Comparison of ENCODE assay signal across 14 mouse cellular contexts in genomic region chr7:16758872-16759574, GRCm38 (mm10). TPM values are rescaled to one million over a fixed set of nuclear protein-coding genes. Genes with fewer than 3 reads are reported as not detected.
DNase-seq lines count a peak whose midpoint lies in the region; ATAC-seq and TF ChIP-seq lines count a peak whose summit lies in the region.
"Had no signal": no experiment of that assay in that cellular context is flagged by ENCODE, and none has a peak within 500 bp of the region (broad histone marks: within the 10 kb centered on the region; RNA-seq: fewer than 3 reads in every experiment).

No protein-coding gene starts in this region.

- no peaks in the 10 kb centered on the region for H3K36me3 ChIP-seq in intestine, postnatal 0 days (ENCODE audit: control insufficient read depth, insufficient read depth)
- no peaks in the 10 kb centered on the region for H3K36me3 ChIP-seq in intestine, embryonic 15.5 days
- no peaks in the 10 kb centered on the region for H3K36me3 ChIP-seq in hindbrain, embryonic 16.5 days (ENCODE audit: control insufficient read depth, insufficient read depth, low read length)
- H3K36me3 ChIP-seq: liver, embryonic 13.5 days had no signal

- H3K27ac ChIP-seq in intestine, postnatal 0 days (ENCODE audit: low read depth, low read length) = no peak overlapping the region
- no peak overlapping the region for H3K27ac ChIP-seq in intestine, embryonic 15.5 days
- no peak overlapping the region for H3K27ac ChIP-seq in hindbrain, embryonic 16.5 days (ENCODE audit: low read depth, low read length)
- H3K27ac ChIP-seq: liver, embryonic 13.5 days had no signal

- no peak for TF ChIP-seq POLR2A in brain, embryonic 14.5 days (IDR thresholded peaks at IDR 0.05; ENCODE audit: borderline replicate concordance, extremely low read depth, insufficient read depth, insufficient read length, poor library complexity, severe bottlenecking)

- H3K4me2 ChIP-seq in intestine, postnatal 0 days (replicated peaks; ENCODE audit: low read depth) = no peak overlapping the region
- no peak overlapping the region for H3K4me2 ChIP-seq in intestine, embryonic 15.5 days (replicated peaks)
- H3K4me2 ChIP-seq in hindbrain, embryonic 16.5 days (ENCODE audit: low read length) = no peak overlapping the region
- H3K4me2 ChIP-seq: liver, embryonic 13.5 days had no signal

- peak; percentile 88 for DNase-seq in brain, embryonic 14.5 days (ENCODE audit: low read depth)
- peak; percentile 46 for DNase-seq in retina, embryonic 14.5 days (ENCODE audit: low spot score)
- DNase-seq in ovary, postnatal 14 days (ENCODE audit: low spot score) = no peak
- no peak for DNase-seq in cerebellum, adult 9-11 months
- DNase-seq: adrenal gland, adult 8-10 months; cerebellum, adult 2 months; kidney, adult 18-20 months; liver, embryonic 13.5 days had no signal

- no peaks in the 10 kb centered on the region for H3K9me3 ChIP-seq in intestine, postnatal 0 days (ENCODE audit: control insufficient read depth)
- H3K9me3 ChIP-seq in intestine, embryonic 15.5 days = no peaks in the 10 kb centered on the region
- no peaks in the 10 kb centered on the region for H3K9me3 ChIP-seq in hindbrain, embryonic 16.5 days (ENCODE audit: control insufficient read depth, low read length)
- H3K9me3 ChIP-seq: liver, embryonic 13.5 days had no signal

- H3K27me3 ChIP-seq in intestine, postnatal 0 days (replicated peaks; ENCODE audit: control insufficient read depth, insufficient read depth, low read length) = no peaks in the 10 kb centered on the region
- H3K27me3 ChIP-seq in intestine, embryonic 15.5 days (replicated peaks) = no peaks in the 10 kb centered on the region
- no peaks in the 10 kb centered on the region for H3K27me3 ChIP-seq in hindbrain, embryonic 16.5 days (replicated peaks; ENCODE audit: control insufficient read depth, insufficient read depth, low read length)

- no peak overlapping the region for H3K4me3 ChIP-seq in intestine, postnatal 0 days (ENCODE audit: low read depth, low read length)
- no peak overlapping the region for H3K4me3 ChIP-seq in intestine, embryonic 15.5 days (replicated peaks)
- H3K4me3 ChIP-seq in hindbrain, embryonic 16.5 days (ENCODE audit: low read length) = no peak overlapping the region
- H3K4me3 ChIP-seq: liver, embryonic 13.5 days had no signal

- ATAC-seq in intestine, postnatal 0 days = peak; percentile 51
- no peak for ATAC-seq in intestine, embryonic 15.5 days
- peak; percentile 97 for ATAC-seq in hindbrain, embryonic 16.5 days
- no peak for ATAC-seq in megakaryocyte progenitor cell, adult 5-6 weeks (replicated peaks; ENCODE audit: poor library complexity)

- no peak for TF ChIP-seq CTCF in intestine, postnatal 0 days (IDR thresholded peaks at IDR 0.05; ENCODE audit: low read depth)
- no peak for TF ChIP-seq CTCF in brain, embryonic 14.5 days (IDR thresholded peaks at IDR 0.05; ENCODE audit: borderline replicate concordance, extremely low read depth, insufficient read depth, insufficient read length)

- no peak overlapping the region for H3K9ac ChIP-seq in intestine, postnatal 0 days (ENCODE audit: low read depth, low read length)
- H3K9ac ChIP-seq in intestine, embryonic 15.5 days = no peak overlapping the region
- no peak overlapping the region for H3K9ac ChIP-seq in hindbrain, embryonic 16.5 days (ENCODE audit: low read depth, low read length)
- H3K9ac ChIP-seq: liver, embryonic 13.5 days had no signal

- no peaks in the 10 kb centered on the region for H3K4me1 ChIP-seq in intestine, postnatal 0 days (replicated peaks; ENCODE audit: control insufficient read depth, insufficient read depth, low read length)
- H3K4me1 ChIP-seq in intestine, embryonic 15.5 days (replicated peaks) = peaks cover 7% of the 10 kb centered on the region; the same call in 1 of the 2 replicates
- H3K4me1 ChIP-seq in hindbrain, embryonic 16.5 days (ENCODE audit: control insufficient read depth, insufficient read depth, low read depth, low read length) = no peaks in the 10 kb centered on the region

- WGBS in intestine, postnatal 0 days = 68% methylated on average over 10 of the region's 11 CpGs
- 72% methylated on average over 10 of the region's 11 CpGs for WGBS in intestine, embryonic 15.5 days
- 50% methylated on average over 11 of the region's 11 CpGs for WGBS in hindbrain, embryonic 16.5 days

RNA-seq across cellular contexts. Expression of gene Ap2s1, which starts 20.8 kb away (rescaled TPM):
- 316 and 329 TPM in 2 replicates for polyA plus RNA-seq in intestine, postnatal 0 days (2015; fragmentation: Nextera tagmentation; extraction: Ambion mirVana)
- 248 and 256 TPM in 2 replicates for polyA plus RNA-seq in intestine, embryonic 15.5 days (2015; fragmentation: Nextera tagmentation; extraction: Ambion mirVana)
- 455 and 489 TPM in 2 replicates for polyA plus RNA-seq in brain, embryonic 14.5 days (2012; rRNA removed)
- 447 and 505 TPM in 2 replicates for polyA plus RNA-seq in hindbrain, embryonic 16.5 days (2015; fragmentation: Nextera tagmentation; extraction: Ambion mirVana)
- total RNA-seq in megakaryocyte progenitor cell, adult 5-6 weeks (2015) = 162 and 164 TPM in 2 replicates
- 73.9 and 88.7 TPM in 2 replicates for total RNA-seq in megakaryocyte progenitor cell, adult 5-6 weeks (2017)

RNA-seq across cellular contexts. Expression of gene Slc1a5, which starts 22.1 kb away (rescaled TPM):
- polyA plus RNA-seq in intestine, postnatal 0 days (2015; fragmentation: Nextera tagmentation; extraction: Ambion mirVana) = 19.8 and 22.8 TPM in 2 replicates
- polyA plus RNA-seq in intestine, embryonic 15.5 days (2015; fragmentation: Nextera tagmentation; extraction: Ambion mirVana) = 61.8 and 64.0 TPM in 2 replicates
- 18.7 and 32.3 TPM in 2 replicates for polyA plus RNA-seq in brain, embryonic 14.5 days (2012; rRNA removed)
- 9.6 and 11.5 TPM in 2 replicates for polyA plus RNA-seq in hindbrain, embryonic 16.5 days (2015; fragmentation: Nextera tagmentation; extraction: Ambion mirVana)
- total RNA-seq in megakaryocyte progenitor cell, adult 5-6 weeks (2015) = 73.2 and 79.5 TPM in 2 replicates
- 39.1 and 48.3 TPM in 2 replicates for total RNA-seq in megakaryocyte progenitor cell, adult 5-6 weeks (2017)

RNA-seq across cellular contexts. Expression of gene Ceacam9, which starts 37.3 kb away (rescaled TPM):
- not detected in 2 replicates for polyA plus RNA-seq in intestine, postnatal 0 days (2015; fragmentation: Nextera tagmentation; extraction: Ambion mirVana)
- polyA plus RNA-seq in intestine, embryonic 15.5 days (2015; fragmentation: Nextera tagmentation; extraction: Ambion mirVana) = not detected in 2 replicates
- polyA plus RNA-seq in brain, embryonic 14.5 days (2012; rRNA removed) = 0.48 TPM in 1 of 2 replicates, not detected in the other
- 0.33 and 0.51 TPM in 2 replicates for polyA plus RNA-seq in hindbrain, embryonic 16.5 days (2015; fragmentation: Nextera tagmentation; extraction: Ambion mirVana)
- not detected in 2 replicates for total RNA-seq in megakaryocyte progenitor cell, adult 5-6 weeks (2015)
- total RNA-seq in megakaryocyte progenitor cell, adult 5-6 weeks (2017) = not detected in 2 replicates
- total RNA-seq: adrenal gland, adult 8-10 months; heart, adult 8-10 months had no signal
- polyA plus RNA-seq: cerebellum, adult 2 months; liver, embryonic 13.5 days; stomach, embryonic 16.5 days had no signal

RNA-seq across cellular contexts. Expression of gene Strn4, which starts 56.7 kb away (rescaled TPM):
- 33.7 and 35.8 TPM in 2 replicates for polyA plus RNA-seq in intestine, postnatal 0 days (2015; fragmentation: Nextera tagmentation; extraction: Ambion mirVana)
- 77.3 and 85.5 TPM in 2 replicates for polyA plus RNA-seq in intestine, embryonic 15.5 days (2015; fragmentation: Nextera tagmentation; extraction: Ambion mirVana)
- 306 and 379 TPM in 2 replicates for polyA plus RNA-seq in brain, embryonic 14.5 days (2012; rRNA removed)
- 159 and 170 TPM in 2 replicates for polyA plus RNA-seq in hindbrain, embryonic 16.5 days (2015; fragmentation: Nextera tagmentation; extraction: Ambion mirVana)
- total RNA-seq in megakaryocyte progenitor cell, adult 5-6 weeks (2015) = 28.2 and 39.0 TPM in 2 replicates
- total RNA-seq in megakaryocyte progenitor cell, adult 5-6 weeks (2017) = 40.0 and 43.5 TPM in 2 replicates

RNA-seq across cellular contexts. Expression of gene Fkrp, which starts 57.5 kb away (rescaled TPM):
- polyA plus RNA-seq in intestine, postnatal 0 days (2015; fragmentation: Nextera tagmentation; extraction: Ambion mirVana) = 12.3 and 12.7 TPM in 2 replicates
- polyA plus RNA-seq in intestine, embryonic 15.5 days (2015; fragmentation: Nextera tagmentation; extraction: Ambion mirVana) = 25.1 and 25.6 TPM in 2 replicates
- polyA plus RNA-seq in brain, embryonic 14.5 days (2012; rRNA removed) = 35.1 and 47.7 TPM in 2 replicates
- polyA plus RNA-seq in hindbrain, embryonic 16.5 days (2015; fragmentation: Nextera tagmentation; extraction: Ambion mirVana) = 46.9 and 48.4 TPM in 2 replicates
- total RNA-seq in megakaryocyte progenitor cell, adult 5-6 weeks (2015) = 11.5 and 13.1 TPM in 2 replicates
- total RNA-seq in megakaryocyte progenitor cell, adult 5-6 weeks (2017) = 9.8 and 14.3 TPM in 2 replicates

Comparison
In these comparisons a context has a peak if more than half of its experiments do, and no peak if none do; other contexts are left out.
1. ATAC-seq: peak in intestine, postnatal 0 days (single experiment) and hindbrain, embryonic 16.5 days (single experiment); none in intestine, embryonic 15.5 days (single experiment) and megakaryocyte progenitor cell, adult 5-6 weeks (single experiment).
2. DNase-seq: peak in brain, embryonic 14.5 days (single experiment) and retina, embryonic 14.5 days (single experiment); none in ovary, postnatal 14 days (single experiment) and cerebellum, adult 9-11 months (single experiment).